Mouse (Mus musculus): ENCODE data around the gene Atg16l1.

GRCm38 (mm10) chr1:87829621-87830211 is 74.0 kb downstream of the Atg16l1 start:
- TF ChIP-seq POLR2A (IDR thresholded peaks at IDR 0.05; ENCODE audit: low read depth, low read length), result no peak
- no peak for TF ChIP-seq CTCF (conservative IDR thresholded peaks at IDR 0.05; ENCODE audit: insufficient read depth, insufficient read length, low read depth, low read length)
